Mouse (Mus musculus) T-helper 2 cell (primary cell): ENCODE data around the gene Spa17.

Experiments
- in situ Hi-C: fragments of 300-600 bp; cut with MboI, MseI; formaldehyde crosslinking; loops from one replicate; pipeline ENCODE4 v1.15.1; 2025; ENCODE audit warnings: high pct_unique_total_duplicates

Gene Spa17

GRCm38 (mm10) chr9:37613182-37613910, at the start of gene Spa17:
Spa17 (minus strand) TSS chr9:37613722.
- in situ Hi-C loops: no loop called here

GRCm38 (mm10) chr9:37663210-37663609, 49.7 kb upstream of the Spa17 start:
- in situ Hi-C loops: no loop called here

- in situ Hi-C loops: no loop called here
Measured at GRCm38 (mm10) chr9:37659413-37659812, 45.9 kb upstream of the Spa17 start.

- in situ Hi-C loops: no loop called here
Measured at GRCm38 (mm10) chr9:37656931-37657481, 43.5 kb upstream of the Spa17 start, which contains the start of gene Tbrg1. Tbrg1 (minus strand) TSS chr9:37657312.

- in situ Hi-C loops: no loop called here
Measured at GRCm38 (mm10) chr9:37656439-37656881, 42.9 kb upstream of the Spa17 start.

- in situ Hi-C loops: no loop called here
Measured at GRCm38 (mm10) chr9:37655961-37656360, 42.4 kb upstream of the Spa17 start.

- in situ Hi-C loops: no loop called here
Measured at GRCm38 (mm10) chr9:37653836-37654235, 40.3 kb upstream of the Spa17 start.

- in situ Hi-C loops: no loop called here
Measured at GRCm38 (mm10) chr9:37650639-37651038, 37.1 kb upstream of the Spa17 start.

GRCm38 (mm10) chr9:37646246-37646645, 32.7 kb upstream of the Spa17 start:
- in situ Hi-C loops: no loop called here

- in situ Hi-C loops: no loop called here
Measured at GRCm38 (mm10) chr9:37638721-37639120, 25.2 kb upstream of the Spa17 start.

GRCm38 (mm10) chr9:37636800-37637542, 23.4 kb upstream of the Spa17 start:
- in situ Hi-C loops: no loop called here

- in situ Hi-C loops: no loop called here
Measured at GRCm38 (mm10) chr9:37636335-37636734, 22.8 kb upstream of the Spa17 start.

GRCm38 (mm10) chr9:37634269-37634668, 20.7 kb upstream of the Spa17 start:
- in situ Hi-C loops: no loop called here

GRCm38 (mm10) chr9:37632305-37632704, 18.8 kb upstream of the Spa17 start:
- in situ Hi-C loops: no loop called here

GRCm38 (mm10) chr9:37629941-37630340, 16.4 kb upstream of the Spa17 start:
- in situ Hi-C loops: no loop called here

- in situ Hi-C loops: no loop called here
Measured at GRCm38 (mm10) chr9:37628581-37628980, 15.1 kb upstream of the Spa17 start.

- in situ Hi-C loops: no loop called here
Measured at GRCm38 (mm10) chr9:37627263-37627662, 13.7 kb upstream of the Spa17 start.

- in situ Hi-C loops: no loop called here
Measured at GRCm38 (mm10) chr9:37626103-37626567, 12.6 kb upstream of the Spa17 start.

GRCm38 (mm10) chr9:37625641-37626040, 12.1 kb upstream of the Spa17 start:
- in situ Hi-C loops: no loop called here

GRCm38 (mm10) chr9:37625129-37625528, 11.6 kb upstream of the Spa17 start:
- in situ Hi-C loops: no loop called here

- in situ Hi-C loops: no loop called here
Measured at GRCm38 (mm10) chr9:37624502-37624901, 11.0 kb upstream of the Spa17 start.

- in situ Hi-C loops: no loop called here
Measured at GRCm38 (mm10) chr9:37623981-37624380, 10.5 kb upstream of the Spa17 start.
